In genomic region chr9:101078579-101078978, GRCm38 (mm10) we compare ENCODE assay signal across 7 mouse cellular contexts. TPM values are rescaled to one million over a fixed set of nuclear protein-coding genes. Genes with fewer than 3 reads are reported as not detected.
A peak's percentile ranks its signal among the peaks of the same experiment; 100 is the strongest.
DNase-seq lines count a peak whose midpoint lies in the region; ATAC-seq and TF ChIP-seq lines count a peak whose summit lies in the region.

No protein-coding gene starts in this region.

- H3K27ac ChIP-seq in lung, embryonic 14.5 days (ENCODE audit: low read depth) = no peak overlapping the region
- no peak overlapping the region for H3K27ac ChIP-seq in embryonic facial prominence, embryonic 13.5 days
- 0 out of 2 replicates have a peak overlapping the region, but pooled peaks have one; percentile 10 for H3K27ac ChIP-seq in kidney, postnatal 0 days
- H3K27ac ChIP-seq in olfactory bulb, adult 2 months (ENCODE audit: insufficient read depth, low read depth, low read length) = no peak overlapping the region

- peak; percentile 19 for DNase-seq in lung, embryonic 14.5 days
- no peak for DNase-seq in lung, postnatal 25 days (ENCODE audit: low spot score)
- DNase-seq in kidney, postnatal 0 days (ENCODE audit: low spot score) = no peak
- no peak for DNase-seq in urinary bladder, adult 18-20 months (ENCODE audit: low spot score in 2 of 2)

- peak overlapping the region; percentile 95 for H3K4me3 ChIP-seq in lung, embryonic 14.5 days (ENCODE audit: low read depth, low read length)
- H3K4me3 ChIP-seq in embryonic facial prominence, embryonic 13.5 days = peak overlapping the region; percentile 21
- H3K4me3 ChIP-seq in kidney, postnatal 0 days (replicated peaks; ENCODE audit: low read depth, low read length) = peak overlapping the region; percentile 25
- H3K4me3 ChIP-seq in olfactory bulb, adult 2 months (ENCODE audit: insufficient read depth, low read depth, low read length) = peak overlapping the region; percentile 34

- WGBS in lung, embryonic 14.5 days = 66% methylated on average over 4 of the region's 4 CpGs
- 64% methylated on average over 4 of the region's 4 CpGs for WGBS in embryonic facial prominence, embryonic 13.5 days
- WGBS in kidney, postnatal 0 days = 58% methylated on average over 4 of the region's 4 CpGs
- 20% methylated on average over 4 of the region's 4 CpGs for WGBS in olfactory bulb, adult 2 months

- H3K27me3 ChIP-seq in lung, embryonic 14.5 days (ENCODE audit: insufficient read depth, low read length) = no peaks in the 10 kb centered on the region
- no peaks in the 10 kb centered on the region for H3K27me3 ChIP-seq in embryonic facial prominence, embryonic 13.5 days
- H3K27me3 ChIP-seq in kidney, postnatal 0 days (ENCODE audit: insufficient read depth, low read length) = no peaks in the 10 kb centered on the region

- ATAC-seq in lung, embryonic 14.5 days (ENCODE audit: insufficient read depth) = no peak
- ATAC-seq in embryonic facial prominence, embryonic 13.5 days (ENCODE audit: insufficient number of reproducible peaks, insufficient read depth, low FRiP score, low TSS enrichment, low read depth) = no peak
- ATAC-seq in kidney, postnatal 0 days (replicated peaks; ENCODE audit: low FRiP score, low read depth) = no peak
- ATAC-seq in erythroid progenitor cell, adult 5-6 weeks (replicated peaks; ENCODE audit: low FRiP score, poor library complexity, severe bottlenecking) = no peak

- H3K9me3 ChIP-seq in lung, embryonic 14.5 days (ENCODE audit: low read depth, low read length) = no peaks in the 10 kb centered on the region
- H3K9me3 ChIP-seq in embryonic facial prominence, embryonic 13.5 days = no peaks in the 10 kb centered on the region
- no peaks in the 10 kb centered on the region for H3K9me3 ChIP-seq in kidney, postnatal 0 days (replicated peaks; ENCODE audit: low read length)

- H3K4me2 ChIP-seq in lung, embryonic 14.5 days = peak overlapping the region; percentile 94
- H3K4me2 ChIP-seq in embryonic facial prominence, embryonic 13.5 days = peak overlapping the region; percentile 85
- peak overlapping the region; percentile 55 for H3K4me2 ChIP-seq in kidney, postnatal 0 days (ENCODE audit: low read length)

- H3K9ac ChIP-seq in lung, embryonic 14.5 days = peak overlapping the region; percentile 20; the same call in 1 of the 2 replicates
- H3K9ac ChIP-seq in embryonic facial prominence, embryonic 13.5 days = 0 out of 2 replicates have a peak overlapping the region, but pooled peaks have one; percentile 44
- H3K9ac ChIP-seq in kidney, postnatal 0 days (ENCODE audit: low read depth, low read length) = no peak overlapping the region

- H3K4me1 ChIP-seq in lung, embryonic 14.5 days (ENCODE audit: insufficient read depth) = peaks cover 18% of the 10 kb centered on the region
- H3K4me1 ChIP-seq in embryonic facial prominence, embryonic 13.5 days = peaks cover 24% of the 10 kb centered on the region
- peaks cover 21% of the 10 kb centered on the region for H3K4me1 ChIP-seq in kidney, postnatal 0 days (replicated peaks; ENCODE audit: insufficient read depth, low read length)
- peaks cover 6% of the 10 kb centered on the region; the same call in 1 of the 2 replicates for H3K4me1 ChIP-seq in olfactory bulb, adult 2 months (ENCODE audit: control insufficient read depth, insufficient read depth, low read length)

- TF ChIP-seq CTCF in lung, embryonic 14.5 days (IDR thresholded peaks at IDR 0.05; ENCODE audit: low read depth) = no peak
- TF ChIP-seq CTCF in kidney, postnatal 0 days (IDR thresholded peaks at IDR 0.05; ENCODE audit: low read depth) = no peak
- TF ChIP-seq CTCF in olfactory bulb, adult 2 months (IDR thresholded peaks at IDR 0.05; ENCODE audit: insufficient read depth, low read depth, low read length) = no peak

- TF ChIP-seq POLR2A in olfactory bulb, adult 2 months (IDR thresholded peaks at IDR 0.05; ENCODE audit: insufficient read depth, low read depth, low read length) = no peak

- H3K36me3 ChIP-seq in lung, embryonic 14.5 days (ENCODE audit: insufficient read depth) = peaks cover 8% of the 10 kb centered on the region; the same call in 1 of the 2 replicates
- H3K36me3 ChIP-seq in embryonic facial prominence, embryonic 13.5 days = peaks cover 2% of the 10 kb centered on the region
- no peaks in the 10 kb centered on the region for H3K36me3 ChIP-seq in kidney, postnatal 0 days (ENCODE audit: insufficient read depth, low read length)

RNA-seq across cellular contexts. Expression of gene Msl2, which starts 4.7 kb away (rescaled TPM):
- polyA plus RNA-seq in lung, embryonic 14.5 days (2014; fragmentation: Nextera tagmentation; extraction: Ambion mirVana) = 7.4 and 8.4 TPM in 2 replicates
- polyA plus RNA-seq in embryonic facial prominence, embryonic 13.5 days (2015; fragmentation: Nextera tagmentation; extraction: Ambion mirVana) = 6.3 and 6.4 TPM in 2 replicates
- 5.7 and 6.5 TPM in 2 replicates for polyA plus RNA-seq in kidney, postnatal 0 days (2015; fragmentation: Nextera tagmentation; extraction: Ambion mirVana)
- polyA plus RNA-seq in olfactory bulb, adult 2 months (2012; ENCODE audit: insufficient read depth, insufficient read length, low replicate concordance, missing spikeins) = 135 TPM in 1 of 2 replicates, not detected in the other
- total RNA-seq in erythroid progenitor cell, adult 5-6 weeks (2015; ENCODE audit: low replicate concordance) = 59.1 and 74.6 TPM in 2 replicates
- total RNA-seq in erythroid progenitor cell, adult 5-6 weeks (2017; ENCODE audit: low replicate concordance) = 51.0 and 59.3 TPM in 2 replicates

RNA-seq across cellular contexts. Expression of gene Pccb, which starts 43.9 kb away (rescaled TPM):
- 22.3 and 22.4 TPM in 2 replicates for polyA plus RNA-seq in lung, embryonic 14.5 days (2014; fragmentation: Nextera tagmentation; extraction: Ambion mirVana)
- 23.7 TPM in 2 replicates for polyA plus RNA-seq in embryonic facial prominence, embryonic 13.5 days (2015; fragmentation: Nextera tagmentation; extraction: Ambion mirVana)
- polyA plus RNA-seq in kidney, postnatal 0 days (2015; fragmentation: Nextera tagmentation; extraction: Ambion mirVana) = 42.0 and 48.5 TPM in 2 replicates
- not detected in 2 replicates for polyA plus RNA-seq in olfactory bulb, adult 2 months (2012; ENCODE audit: insufficient read depth, insufficient read length, low replicate concordance, missing spikeins)
- total RNA-seq in erythroid progenitor cell, adult 5-6 weeks (2015; ENCODE audit: low replicate concordance) = 5.9 and 10.8 TPM in 2 replicates
- 7.8 and 8.2 TPM in 2 replicates for total RNA-seq in erythroid progenitor cell, adult 5-6 weeks (2017; ENCODE audit: low replicate concordance)

Comparison
In these comparisons a context has a peak if more than half of its experiments do, and no peak if none do; other contexts are left out.
1. H3K4me3 ChIP-seq: peak in every context shown above with its lines; median percentile 95 in lung, embryonic 14.5 days; 34 in olfactory bulb, adult 2 months; 25 in kidney, postnatal 0 days; 21 in embryonic facial prominence, embryonic 13.5 days.
2. RNA of gene Pccb, which starts 43.9 kb away (polyA plus RNA-seq): 42.0 to 48.5 TPM in kidney, postnatal 0 days, 23.7 TPM in embryonic facial prominence, embryonic 13.5 days and 22.3 to 22.4 TPM in lung, embryonic 14.5 days; not detected in olfactory bulb, adult 2 months; every median in the first group is over 10 times any median in the second.
3. Peak in every context shown above with its lines, with median percentiles within 50 percentile points of each other: H3K4me2 ChIP-seq.